Mouse (Mus musculus) hindbrain, embryonic 11.5 days (tissue): Measurements from ENCODE around the gene Mettl16. TPM values are rescaled to one million over a fixed set of nuclear protein-coding genes. Genes with fewer than 3 reads are reported as not detected.

Source experiments
- ATAC-seq: fragments of 200-750 bp; cut with Nextera tagmentation; 2 replicates; pipeline ENCODE4 v1.8.0; 2017; ENCODE audit warnings: mild to moderate bottlenecking, moderate TSS enrichment, moderate library complexity; ENCODE audit not compliant: low FRiP score
- DNase-seq: peaks from one replicate; pipeline ENCODE4 v3.0.0-alpha.2; 2015; ENCODE audit warnings: low spot score
- H3K27ac ChIP-seq: fragments of 300-500 bp; sonication (generic); 2 replicates; pipeline ENCODE4 v1.5.1; 2014; ENCODE audit warnings: mild to moderate bottlenecking, low read depth, low read length
- H3K27me3 ChIP-seq: fragments of 300-500 bp; sonication (generic); 2 replicates; pipeline ENCODE4 v1.6.1; 2014; ENCODE audit warnings: mild to moderate bottlenecking, low read length, moderate library complexity, mixed read lengths; ENCODE audit not compliant: control insufficient read depth, insufficient read depth
- H3K36me3 ChIP-seq: fragments of 300-500 bp; sonication (generic); 2 replicates; pipeline ENCODE4 v1.6.1; 2014; ENCODE audit warnings: mild to moderate bottlenecking, low read length, moderate library complexity, mixed read lengths; ENCODE audit not compliant: control insufficient read depth, insufficient read depth
- H3K4me1 ChIP-seq: fragments of 300-500 bp; sonication (generic); replicated peaks from 2 replicates; pipeline ENCODE4 v1.6.1; 2014; ENCODE audit warnings: low read length, mixed read lengths; ENCODE audit not compliant: control insufficient read depth, insufficient read depth
- H3K4me2 ChIP-seq: fragments of 300-500 bp; sonication (generic); replicated peaks from 2 replicates; pipeline ENCODE4 v1.6.1; 2014; ENCODE audit warnings: mild to moderate bottlenecking, low read depth, low read length
- H3K4me3 ChIP-seq: fragments of 300-500 bp; sonication (generic); 2 replicates; pipeline ENCODE4 v1.5.1; 2014; ENCODE audit warnings: low read depth, low read length
- H3K9ac ChIP-seq: fragments of 300-500 bp; sonication (generic); 2 replicates; pipeline ENCODE4 v1.6.1; 2014; ENCODE audit warnings: low read depth, low read length
- H3K9me3 ChIP-seq: fragments of 300-500 bp; sonication (generic); 2 replicates; pipeline ENCODE4 v1.6.1; 2016; ENCODE audit warnings: low read length; ENCODE audit not compliant: control insufficient read depth
- WGBS: fragments of 180-500 bp; shearing (Covaris S2); extraction: QIAGEN DNeasy Blood & Tissue Kit; methylation state at CpG from one replicate; pipeline ENCODE4 v1.1.7; 2014; 5-methylcytosine and 5-hydroxymethylcytosine counted together
- polyA plus RNA-seq: library from polyadenylated mRNA; unstranded; fragments of >200 nt; fragmentation: Nextera tagmentation; extraction: Ambion mirVana; gene quantifications from 2 replicates; pipeline ENCODE4 v1.2.1, GENCODE M21; 2014

Mettl16 gene
- polyA plus RNA-seq, 1 experiment from 2014 or later, result 45.0 TPM

- no peak overlapping the region for H3K4me2 ChIP-seq
- no peaks in the 10 kb centered on the region for H3K9me3 ChIP-seq
- no peak overlapping the region for H3K27ac ChIP-seq
- no peak overlapping the region for H3K4me3 ChIP-seq
- H3K36me3 ChIP-seq, result no peaks in the 10 kb centered on the region
- WGBS, result 30% methylated on average over 11 of the region's 11 CpGs
- no peaks in the 10 kb centered on the region for H3K4me1 ChIP-seq
- peak; percentile 43 for DNase-seq
- ATAC-seq, result no peak
- no peak overlapping the region for H3K9ac ChIP-seq
- no peaks in the 10 kb centered on the region for H3K27me3 ChIP-seq
These were observed 92.8 kb downstream of the Mettl16 start for GRCm38 (mm10) chr11:74863471-74863870.

- Histone ChIP-seq H3K4me1 (no peaks in the 10 kb centered on the region), H3K4me3 (no peak overlapping the region), H3K4me2 (no peak overlapping the region), H3K27ac (no peak overlapping the region), H3K27me3 (no peaks in the 10 kb centered on the region), H3K36me3 (no peaks in the 10 kb centered on the region), H3K9me3 (no peaks in the 10 kb centered on the region), H3K9ac (no peak overlapping the region)
- ATAC-seq (no peak), DNase-seq (no peak)
- 90% methylated on average over 9 of the region's 9 CpGs for WGBS
These were observed 93.8 kb downstream of the Mettl16 start for GRCm38 (mm10) chr11:74864421-74864820.

GRCm38 (mm10) chr11:74865252-74865651 lies 94.6 kb downstream of the Mettl16 start:
- no peak overlapping the region for H3K9ac ChIP-seq
- WGBS, result 88% methylated on average over 9 of the region's 9 CpGs
- no peak overlapping the region for H3K4me2 ChIP-seq
- no peak overlapping the region for H3K27ac ChIP-seq
- no peaks in the 10 kb centered on the region for H3K4me1 ChIP-seq
- DNase-seq (no peak), ATAC-seq (no peak)
- H3K27me3 ChIP-seq, result no peaks in the 10 kb centered on the region
- H3K36me3 ChIP-seq, result no peaks in the 10 kb centered on the region
- H3K9me3 ChIP-seq, result no peaks in the 10 kb centered on the region
- H3K4me3 ChIP-seq, result no peak overlapping the region

DNA sequence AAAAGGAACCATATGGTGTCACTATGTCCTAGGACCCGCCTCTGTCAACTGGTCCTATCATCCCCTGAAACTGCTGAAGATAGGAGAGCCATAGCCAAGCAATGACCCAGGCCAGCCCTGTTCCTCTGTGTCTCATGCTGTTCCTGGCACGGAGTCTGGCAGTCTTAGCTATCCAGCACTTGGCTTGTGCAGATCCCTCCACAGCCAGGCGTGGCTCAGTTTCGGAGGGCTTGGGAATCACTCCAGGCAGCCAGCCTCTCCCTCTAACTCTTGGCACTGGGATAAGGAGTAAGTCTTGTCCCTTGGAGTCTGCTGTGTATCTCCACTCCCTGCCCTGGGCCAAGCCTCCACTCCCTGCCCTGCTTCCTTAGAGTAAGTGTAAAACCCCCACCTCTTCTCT lies 96.0 kb downstream of the Mettl16 start:
- Histone ChIP-seq H3K4me2 (no peak overlapping the region), H3K9ac (no peak overlapping the region), H3K36me3 (no peaks in the 10 kb centered on the region), H3K27me3 (no peaks in the 10 kb centered on the region), H3K27ac (no peak overlapping the region), H3K4me1 (peaks cover 3% of the 10 kb centered on the region; the same call in 1 of the 2 replicates), H3K9me3 (no peaks in the 10 kb centered on the region), H3K4me3 (no peak overlapping the region)
- 90% methylated on average over 4 of the region's 4 CpGs for WGBS
- ATAC-seq (no peak), DNase-seq (no peak)

DNA sequence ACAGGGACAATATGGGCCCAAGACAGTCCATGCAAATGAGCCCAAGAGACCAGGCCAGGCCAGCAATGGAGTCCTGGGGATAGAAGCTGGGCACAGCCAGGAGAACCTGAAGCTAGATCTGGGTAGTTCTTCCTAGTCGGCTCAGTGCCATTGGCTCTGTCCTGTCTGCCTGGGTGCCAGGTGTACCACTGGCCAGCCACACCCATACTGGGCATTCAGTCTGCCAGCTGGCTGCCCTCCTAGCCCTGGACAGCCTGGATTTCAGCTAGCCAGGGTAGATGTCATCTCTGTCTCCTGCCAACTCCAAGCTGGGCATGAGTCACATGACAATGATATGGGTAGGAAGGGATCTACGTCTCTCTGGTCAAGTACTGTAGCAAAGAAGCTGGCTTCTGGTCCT lies 96.6 kb downstream of the Mettl16 start:
- peaks cover 3% of the 10 kb centered on the region; the same call in 1 of the 2 replicates for H3K4me1 ChIP-seq
- no peak overlapping the region for H3K9ac ChIP-seq
- ATAC-seq (no peak), DNase-seq (no peak)
- no peak overlapping the region for H3K4me2 ChIP-seq
- no peak overlapping the region for H3K4me3 ChIP-seq
- 85% methylated on average over 2 of the region's 2 CpGs for WGBS
- H3K9me3 ChIP-seq, result no peaks in the 10 kb centered on the region
- H3K36me3 ChIP-seq, result no peaks in the 10 kb centered on the region
- H3K27me3 ChIP-seq, result no peaks in the 10 kb centered on the region
- H3K27ac ChIP-seq, result no peak overlapping the region

- Histone ChIP-seq H3K36me3 (no peaks in the 10 kb centered on the region), H3K4me1 (peaks cover 3% of the 10 kb centered on the region; the same call in 1 of the 2 replicates), H3K9me3 (no peaks in the 10 kb centered on the region), H3K4me2 (no peak overlapping the region), H3K27ac (no peak overlapping the region), H3K4me3 (no peak overlapping the region), H3K9ac (no peak overlapping the region), H3K27me3 (no peaks in the 10 kb centered on the region)
- DNase-seq (no peak), ATAC-seq (no peak)
- WGBS, result 91% methylated on average over 13 of the region's 13 CpGs
These were observed 97.6 kb downstream of the Mettl16 start for GRCm38 (mm10) chr11:74868046-74868760.

DNA sequence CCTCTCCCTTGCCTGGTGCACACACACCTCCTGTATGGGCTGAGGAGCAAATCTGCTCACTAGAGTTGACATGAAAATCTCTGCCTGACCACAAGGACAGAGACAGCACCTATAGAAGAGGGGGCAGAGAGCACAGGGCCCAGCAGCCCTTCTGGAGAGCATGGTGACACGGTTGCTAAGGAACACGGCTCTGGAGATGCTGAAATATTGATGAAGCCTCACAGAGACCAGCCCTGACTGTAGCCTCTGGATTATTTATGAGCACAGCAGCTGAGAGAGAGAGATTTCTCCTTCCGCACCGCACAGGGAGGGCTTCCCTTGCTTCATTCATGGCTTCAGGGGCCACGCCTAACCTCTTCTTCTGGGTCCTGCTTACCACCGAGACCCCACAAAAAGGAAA lies 99.0 kb downstream of the Mettl16 start:
- no peak overlapping the region for H3K4me2 ChIP-seq
- WGBS, result 79% methylated on average over 6 of the region's 6 CpGs
- DNase-seq (no peak), ATAC-seq (peak; percentile 61; the same call in 1 of the 2 replicates)
- no peaks in the 10 kb centered on the region for H3K36me3 ChIP-seq
- no peaks in the 10 kb centered on the region for H3K9me3 ChIP-seq
- peak overlapping the region; percentile 65 for H3K27ac ChIP-seq
- no peak overlapping the region for H3K9ac ChIP-seq
- peaks cover 3% of the 10 kb centered on the region; the same call in 1 of the 2 replicates for H3K4me1 ChIP-seq
- no peaks in the 10 kb centered on the region for H3K27me3 ChIP-seq
- no peak overlapping the region for H3K4me3 ChIP-seq

- WGBS, result 86% methylated on average over 4 of the region's 4 CpGs
These were observed 99.9 kb downstream of the Mettl16 start for GRCm38 (mm10) chr11:74870544-74870943.

GRCm38 (mm10) chr11:74870991-74871622 lies 100.5 kb downstream of the Mettl16 start:
- ATAC-seq (no peak), DNase-seq (no peak)
- Histone ChIP-seq H3K36me3 (no peaks in the 10 kb centered on the region), H3K4me3 (no peak overlapping the region), H3K27ac (0 out of 2 replicates have a peak overlapping the region, but pooled peaks have one; percentile 27), H3K4me1 (peaks cover 3% of the 10 kb centered on the region; the same call in 1 of the 2 replicates), H3K9me3 (no peaks in the 10 kb centered on the region), H3K27me3 (no peaks in the 10 kb centered on the region), H3K4me2 (no peak overlapping the region), H3K9ac (no peak overlapping the region)
- 44% methylated on average over 12 of the region's 12 CpGs for WGBS

More at GRCm38 (mm10) chr11:74870544-74870943, 99.9 kb downstream of the Mettl16 start:
- no peak overlapping the region for H3K9ac ChIP-seq
- H3K4me2 ChIP-seq, result no peak overlapping the region
- H3K27ac ChIP-seq, result no peak overlapping the region
- ATAC-seq, result no peak
- H3K9me3 ChIP-seq, result no peaks in the 10 kb centered on the region
- DNase-seq, result no peak
- no peak overlapping the region for H3K4me3 ChIP-seq
- H3K36me3 ChIP-seq, result no peaks in the 10 kb centered on the region
- no peaks in the 10 kb centered on the region for H3K27me3 ChIP-seq
- H3K4me1 ChIP-seq, result peaks cover 3% of the 10 kb centered on the region; the same call in 1 of the 2 replicates
